Mouse (Mus musculus): ENCODE measurements around the gene Sh3bp4. TPM values are rescaled to one million over a fixed set of nuclear protein-coding genes. Genes with fewer than 3 reads are reported as not detected.

The Sh3bp4 gene
- polyA plus RNA-seq, 1 experiment from 2014 or later = 21.0 TPM

DNA sequence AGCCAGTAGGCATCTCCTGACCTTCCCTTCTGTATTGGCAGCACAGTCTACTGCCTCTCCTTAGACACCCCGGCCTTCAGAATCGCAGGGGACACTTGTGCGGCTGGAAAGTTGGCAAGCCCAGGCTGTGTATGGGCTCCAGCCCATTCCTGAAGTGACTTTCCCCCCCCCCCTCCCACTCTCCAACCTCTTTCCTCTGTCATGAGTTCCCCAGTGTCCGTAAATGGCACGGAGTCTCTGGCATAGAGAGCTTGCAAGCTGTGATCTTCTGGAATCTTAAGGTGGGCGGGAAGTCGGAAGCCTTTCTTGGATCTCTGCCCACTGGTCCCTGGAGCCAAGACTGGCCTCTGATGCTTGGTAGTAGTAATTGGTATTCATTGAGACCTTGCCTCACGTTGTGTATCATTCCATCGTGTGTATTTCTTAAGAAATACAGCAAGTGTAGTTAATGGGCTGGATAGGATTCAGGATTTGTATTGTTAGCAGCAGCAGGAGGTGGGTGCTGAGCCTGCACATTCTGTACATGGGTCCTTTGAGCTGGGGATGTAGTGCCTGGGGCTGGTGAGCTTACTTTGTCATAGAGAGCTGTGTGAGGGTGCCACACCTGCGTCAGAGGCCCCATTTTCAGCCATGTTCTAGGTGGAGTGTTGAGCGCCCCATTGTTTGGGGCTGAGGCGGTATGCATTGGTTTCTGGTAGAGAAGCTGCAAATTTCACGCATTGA is 66.0 kb downstream of the Sh3bp4 start:
- Histone ChIP-seq H3K4me3 (no peak overlapping the region), H3K4me1 (peaks cover 10% of the 10 kb centered on the region; the same call in 1 of the 2 replicates), H3K27ac (replicated peaks) (no peak overlapping the region), H3K36me3 (peaks cover 10% of the 10 kb centered on the region), H3K9ac (replicated peaks) (no peak overlapping the region), H3K27me3 (no peaks in the 10 kb centered on the region), H3K9me3 (no peaks in the 10 kb centered on the region; the same call in 1 of the 2 replicates), H3K4me2 (replicated peaks) (no peak overlapping the region)
- no peak for ATAC-seq (ENCODE audit: low FRiP score, low read depth)
- 80% methylated on average over 13 of the region's 13 CpGs for WGBS

DNA sequence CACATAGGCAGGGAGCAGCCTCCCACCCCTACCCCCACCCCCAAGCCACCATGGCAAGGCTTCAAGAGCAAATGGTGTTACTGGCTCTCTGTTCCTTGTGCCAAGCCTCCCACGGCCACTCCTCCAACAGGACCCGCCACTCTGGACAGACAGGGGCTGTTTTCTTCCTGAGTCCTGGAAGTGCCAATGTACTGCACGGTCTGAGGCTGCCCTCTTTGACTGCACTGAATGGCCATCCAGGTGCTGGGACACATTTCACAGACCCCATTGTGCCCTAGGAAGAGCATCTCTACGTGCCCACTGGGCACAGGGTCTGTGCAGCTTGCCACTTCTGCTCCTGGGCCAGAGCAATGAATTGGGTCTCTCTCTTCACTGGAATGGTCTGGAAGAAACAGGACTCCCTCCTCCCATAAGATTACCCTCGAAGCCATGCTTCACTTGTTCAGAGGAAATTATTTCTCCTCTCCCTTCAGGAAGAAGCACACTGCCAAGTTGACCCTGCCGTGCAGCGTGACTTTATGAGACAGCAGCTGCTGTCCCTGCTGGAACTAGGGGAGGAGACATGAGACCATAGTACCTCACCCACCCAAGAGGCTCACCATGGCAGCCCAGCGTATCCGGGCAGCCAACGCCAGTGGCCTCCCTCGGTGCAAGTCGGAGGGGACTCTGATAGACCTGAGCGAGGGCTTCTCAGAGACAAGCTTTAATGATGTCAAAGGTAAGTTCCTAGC is 67.0 kb downstream of the Sh3bp4 start:
- Histone ChIP-seq H3K4me1 (peaks cover 10% of the 10 kb centered on the region; the same call in 1 of the 2 replicates), H3K4me2 (replicated peaks) (no peak overlapping the region), H3K4me3 (no peak overlapping the region), H3K9me3 (no peaks in the 10 kb centered on the region; the same call in 1 of the 2 replicates), H3K36me3 (peaks cover 10% of the 10 kb centered on the region), H3K9ac (replicated peaks) (no peak overlapping the region), H3K27me3 (no peaks in the 10 kb centered on the region), H3K27ac (replicated peaks) (no peak overlapping the region)
- WGBS = 85% methylated on average over 13 of the region's 13 CpGs
- no peak for ATAC-seq (ENCODE audit: low FRiP score, low read depth)

- no peak overlapping the region for H3K4me2 ChIP-seq (replicated peaks)
- no peak for ATAC-seq (ENCODE audit: low FRiP score, low read depth)
These were observed 68.1 kb downstream of the Sh3bp4 start for GRCm38 (mm10) chr1:89138316-89138715.

DNA sequence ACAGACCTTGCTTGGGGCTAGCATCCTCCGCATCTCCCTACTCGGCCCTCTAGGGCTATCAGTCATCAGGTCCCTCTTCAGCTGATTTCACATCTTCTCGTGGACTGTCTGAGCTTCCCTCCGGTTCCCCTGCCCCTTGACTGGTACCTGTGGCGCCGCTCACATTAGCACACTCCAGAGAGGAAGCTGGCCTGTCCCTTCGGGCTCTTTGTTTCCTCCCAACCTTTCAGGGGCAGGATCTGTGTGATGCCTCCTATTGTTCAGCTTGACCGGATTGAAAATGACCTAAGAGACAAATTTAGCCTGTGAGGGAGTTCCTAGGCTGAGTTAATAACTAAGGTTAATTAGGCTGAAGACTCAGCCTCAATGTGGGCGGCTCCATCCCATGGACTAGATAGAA is 69.9 kb downstream of the Sh3bp4 start:
- no peaks in the 10 kb centered on the region for H3K27me3 ChIP-seq
- no peak overlapping the region for H3K9ac ChIP-seq (replicated peaks)
- H3K9me3 ChIP-seq = no peaks in the 10 kb centered on the region; the same call in 1 of the 2 replicates
- no peak overlapping the region for H3K4me2 ChIP-seq (replicated peaks)
- no peak overlapping the region for H3K4me3 ChIP-seq
- H3K27ac ChIP-seq (replicated peaks) = no peak overlapping the region
- H3K4me1 ChIP-seq = peaks cover 10% of the 10 kb centered on the region; the same call in 1 of the 2 replicates
- H3K36me3 ChIP-seq = peaks cover 33% of the 10 kb centered on the region
- 93% methylated on average over 9 of the region's 9 CpGs for WGBS
- ATAC-seq (ENCODE audit: low FRiP score, low read depth) = no peak

More at GRCm38 (mm10) chr1:89138316-89138715, 68.1 kb downstream of the Sh3bp4 start:
- no peaks in the 10 kb centered on the region for H3K27me3 ChIP-seq
- H3K4me1 ChIP-seq = peaks cover 10% of the 10 kb centered on the region; the same call in 1 of the 2 replicates
- H3K36me3 ChIP-seq = peaks cover 15% of the 10 kb centered on the region
- H3K9me3 ChIP-seq = no peaks in the 10 kb centered on the region; the same call in 1 of the 2 replicates
- 92% methylated on average over 5 of the region's 5 CpGs for WGBS
- H3K9ac ChIP-seq (replicated peaks) = no peak overlapping the region
- H3K4me3 ChIP-seq = no peak overlapping the region
- H3K27ac ChIP-seq (replicated peaks) = no peak overlapping the region

GRCm38 (mm10) chr1:89151071-89151470 is 80.9 kb downstream of the Sh3bp4 start:
- Histone ChIP-seq H3K4me1 (no peaks in the 10 kb centered on the region), H3K4me2 (replicated peaks) (no peak overlapping the region), H3K36me3 (peaks cover 31% of the 10 kb centered on the region), H3K27ac (replicated peaks) (no peak overlapping the region), H3K9me3 (no peaks in the 10 kb centered on the region), H3K9ac (replicated peaks) (no peak overlapping the region), H3K4me3 (no peak overlapping the region), H3K27me3 (no peaks in the 10 kb centered on the region)
- no peak for ATAC-seq (ENCODE audit: low FRiP score, low read depth)
- 80% methylated on average over 7 of the region's 7 CpGs for WGBS

DNA sequence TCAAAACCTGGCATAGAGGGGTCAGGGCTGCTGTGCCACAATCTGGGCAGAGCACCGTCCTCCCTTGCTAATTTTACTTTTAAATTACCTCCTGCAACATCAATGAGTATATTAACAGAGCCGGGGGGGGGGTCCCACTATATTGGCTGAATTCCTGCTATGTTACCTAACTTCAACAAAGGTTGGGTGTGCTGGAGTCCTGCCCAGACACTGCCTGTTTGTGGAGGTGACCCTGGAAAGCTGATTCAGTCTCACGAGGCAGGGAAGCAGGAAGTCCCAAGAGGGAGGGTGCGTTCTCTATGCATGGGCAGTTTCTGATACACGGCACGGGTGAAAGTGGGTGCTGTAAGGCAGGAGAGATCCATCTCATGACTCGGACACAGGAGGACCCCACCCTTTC is 82.4 kb downstream of the Sh3bp4 start:
- no peaks in the 10 kb centered on the region for H3K4me1 ChIP-seq
- ATAC-seq (ENCODE audit: low FRiP score, low read depth) = no peak
- no peaks in the 10 kb centered on the region for H3K9me3 ChIP-seq
- 84% methylated on average over 7 of the region's 7 CpGs for WGBS
- no peak overlapping the region for H3K4me2 ChIP-seq (replicated peaks)
- no peak overlapping the region for H3K27ac ChIP-seq (replicated peaks)
- peaks cover 23% of the 10 kb centered on the region for H3K36me3 ChIP-seq
- no peak overlapping the region for H3K9ac ChIP-seq (replicated peaks)
- no peak overlapping the region for H3K4me3 ChIP-seq
- H3K27me3 ChIP-seq = no peaks in the 10 kb centered on the region

- H3K4me1 ChIP-seq = no peaks in the 10 kb centered on the region
- no peaks in the 10 kb centered on the region for H3K27me3 ChIP-seq
- H3K4me2 ChIP-seq (replicated peaks) = no peak overlapping the region
- H3K9ac ChIP-seq (replicated peaks) = no peak overlapping the region
- 92% methylated on average over 6 of the region's 6 CpGs for WGBS
- peaks cover 23% of the 10 kb centered on the region for H3K36me3 ChIP-seq
- H3K4me3 ChIP-seq = no peak overlapping the region
- no peak for ATAC-seq (ENCODE audit: low FRiP score, low read depth)
- H3K9me3 ChIP-seq = no peaks in the 10 kb centered on the region
- H3K27ac ChIP-seq (replicated peaks) = no peak overlapping the region
These were observed 83.0 kb downstream of the Sh3bp4 start for GRCm38 (mm10) chr1:89153203-89153602.

- H3K4me3 ChIP-seq = no peak overlapping the region
- H3K27ac ChIP-seq (replicated peaks) = no peak overlapping the region
- H3K4me1 ChIP-seq = no peaks in the 10 kb centered on the region
- WGBS = 93% methylated on average over 6 of the region's 6 CpGs
- no peaks in the 10 kb centered on the region for H3K27me3 ChIP-seq
- no peak overlapping the region for H3K4me2 ChIP-seq (replicated peaks)
- no peak for ATAC-seq (ENCODE audit: low FRiP score, low read depth)
- H3K36me3 ChIP-seq = no peaks in the 10 kb centered on the region
- H3K9ac ChIP-seq (replicated peaks) = no peak overlapping the region
- H3K9me3 ChIP-seq = no peaks in the 10 kb centered on the region
These were observed 93.3 kb downstream of the Sh3bp4 start for GRCm38 (mm10) chr1:89163483-89163882.

DNA sequence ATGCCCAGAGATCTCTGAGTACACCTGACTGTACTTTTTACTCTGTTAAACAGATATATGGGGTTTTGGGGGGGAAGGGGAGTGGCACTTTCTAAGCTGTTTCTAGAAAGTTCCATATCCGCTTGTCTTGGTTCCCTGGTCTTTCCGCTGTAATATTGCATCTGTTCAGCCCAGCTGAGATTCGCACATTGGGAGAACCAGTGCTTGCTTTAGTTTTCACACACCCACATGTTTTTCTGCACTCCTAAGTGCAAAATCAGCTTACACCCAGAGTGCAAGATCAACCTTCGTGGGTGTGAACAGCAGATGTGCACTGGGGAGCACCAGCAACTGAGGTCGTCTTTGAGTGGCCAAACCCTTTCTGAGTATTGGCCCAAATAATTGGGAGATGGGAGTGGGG is 94.1 kb downstream of the Sh3bp4 start:
- H3K27me3 ChIP-seq = no peaks in the 10 kb centered on the region
- no peak for ATAC-seq (ENCODE audit: low FRiP score, low read depth)
- H3K9me3 ChIP-seq = no peaks in the 10 kb centered on the region
- no peak overlapping the region for H3K4me2 ChIP-seq (replicated peaks)
- no peaks in the 10 kb centered on the region for H3K4me1 ChIP-seq
- no peak overlapping the region for H3K27ac ChIP-seq (replicated peaks)
- H3K4me3 ChIP-seq = no peak overlapping the region
- 84% methylated on average over 5 of the region's 5 CpGs for WGBS
- H3K9ac ChIP-seq (replicated peaks) = no peak overlapping the region
- H3K36me3 ChIP-seq = no peaks in the 10 kb centered on the region

DNA sequence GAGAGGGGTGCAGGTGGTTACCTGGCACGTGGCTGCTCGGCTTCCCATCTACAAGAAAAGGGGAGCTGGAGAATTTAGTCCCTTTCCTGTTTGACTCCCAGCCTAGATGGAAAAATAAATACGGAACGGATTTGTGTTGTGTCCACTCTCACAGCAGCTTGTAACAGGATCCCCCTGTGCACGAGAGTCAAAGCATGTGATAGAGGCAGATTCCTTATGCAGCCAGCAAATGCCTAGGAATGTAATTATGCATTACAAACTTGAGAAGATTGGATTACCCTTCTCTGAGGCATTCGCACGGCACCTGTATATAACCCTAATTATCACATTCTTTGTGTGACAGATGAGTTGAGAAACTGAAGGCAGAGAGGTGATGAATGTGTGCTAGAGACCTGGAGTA is 94.5 kb downstream of the Sh3bp4 start:
- 56% methylated on average over 7 of the region's 7 CpGs for WGBS
- Histone ChIP-seq H3K9ac (replicated peaks) (no peak overlapping the region), H3K4me3 (no peak overlapping the region), H3K9me3 (no peaks in the 10 kb centered on the region), H3K36me3 (no peaks in the 10 kb centered on the region), H3K27ac (replicated peaks) (no peak overlapping the region), H3K4me1 (no peaks in the 10 kb centered on the region), H3K4me2 (replicated peaks) (no peak overlapping the region), H3K27me3 (no peaks in the 10 kb centered on the region)
- no peak for ATAC-seq (ENCODE audit: low FRiP score, low read depth)

DNA sequence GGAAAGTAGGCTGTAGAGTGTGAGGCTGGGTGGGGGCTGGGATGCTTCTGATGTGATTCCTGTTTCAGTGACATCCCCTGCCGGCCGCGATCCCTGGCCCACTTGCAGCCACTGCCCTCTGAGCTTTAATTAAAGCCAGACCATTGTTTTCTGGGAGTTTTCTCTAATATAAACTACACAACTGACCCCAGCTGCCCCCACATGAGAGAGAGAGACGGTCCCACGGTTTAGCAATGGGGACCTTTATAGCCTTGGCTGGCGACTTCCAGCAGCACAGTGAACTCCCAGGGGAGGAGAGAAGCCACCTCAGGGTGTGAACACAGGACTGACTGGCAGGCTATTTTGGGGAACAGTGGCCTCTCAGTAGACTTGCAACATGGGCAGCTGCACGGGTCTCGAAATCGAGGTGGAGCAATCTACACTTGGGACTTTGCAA is 96.6 kb downstream of the Sh3bp4 start:
- no peaks in the 10 kb centered on the region for H3K4me1 ChIP-seq
- no peak overlapping the region for H3K4me3 ChIP-seq
- H3K27ac ChIP-seq (replicated peaks) = no peak overlapping the region
- H3K9ac ChIP-seq (replicated peaks) = no peak overlapping the region
- no peaks in the 10 kb centered on the region for H3K9me3 ChIP-seq
- H3K27me3 ChIP-seq = no peaks in the 10 kb centered on the region
- H3K4me2 ChIP-seq (replicated peaks) = no peak overlapping the region
- no peaks in the 10 kb centered on the region for H3K36me3 ChIP-seq
- no peak for ATAC-seq (ENCODE audit: low FRiP score, low read depth)
- WGBS = 66% methylated on average over 9 of the region's 9 CpGs

DNA sequence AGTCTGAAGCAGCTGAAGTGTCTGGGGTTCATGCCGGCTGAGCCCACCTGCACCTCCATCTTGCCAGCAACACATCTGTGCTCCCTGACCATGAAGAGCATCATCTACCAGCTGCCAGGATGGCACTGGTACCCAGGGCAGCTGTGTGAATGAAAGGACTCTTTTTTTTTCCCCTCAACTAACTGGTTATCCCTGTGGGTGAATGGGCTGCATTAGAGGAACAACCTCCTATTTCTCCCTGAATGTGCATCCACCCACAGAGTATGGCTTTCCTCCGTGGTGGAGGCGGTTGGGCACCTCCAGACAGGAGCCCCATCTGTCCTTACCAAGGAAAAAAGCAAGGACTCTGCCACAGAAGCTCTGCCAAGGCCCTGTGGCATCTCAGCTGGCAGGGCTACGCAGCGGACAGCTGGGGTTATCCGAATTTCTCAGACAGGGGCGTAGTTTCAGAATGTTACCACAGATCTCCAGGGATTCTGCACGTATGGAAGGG is 101.1 kb downstream of the Sh3bp4 start:
- Histone ChIP-seq H3K36me3 (no peaks in the 10 kb centered on the region), H3K27me3 (no peaks in the 10 kb centered on the region), H3K4me3 (no peak overlapping the region), H3K9ac (replicated peaks) (no peak overlapping the region), H3K4me2 (replicated peaks) (no peak overlapping the region), H3K9me3 (no peaks in the 10 kb centered on the region), H3K4me1 (no peaks in the 10 kb centered on the region), H3K27ac (replicated peaks) (no peak overlapping the region)
- ATAC-seq (ENCODE audit: low FRiP score, low read depth) = no peak
- WGBS = 83% methylated on average over 8 of the region's 8 CpGs
